Mouse (Mus musculus) E14TG2a.4 (cell line): ENCODE measurements around the gene Tldc2.

Experiments
- CTCF ChIP-seq: conservative IDR thresholded peaks from 2 replicates; pipeline ENCODE4 v1.5.1; 2014; ENCODE audit warnings: low read length
- POU5F1 ChIP-seq: IDR thresholded peaks from 2 replicates; pipeline ENCODE4 v1.6.1; 2014; ENCODE audit warnings: low read length, borderline replicate concordance

DNA sequence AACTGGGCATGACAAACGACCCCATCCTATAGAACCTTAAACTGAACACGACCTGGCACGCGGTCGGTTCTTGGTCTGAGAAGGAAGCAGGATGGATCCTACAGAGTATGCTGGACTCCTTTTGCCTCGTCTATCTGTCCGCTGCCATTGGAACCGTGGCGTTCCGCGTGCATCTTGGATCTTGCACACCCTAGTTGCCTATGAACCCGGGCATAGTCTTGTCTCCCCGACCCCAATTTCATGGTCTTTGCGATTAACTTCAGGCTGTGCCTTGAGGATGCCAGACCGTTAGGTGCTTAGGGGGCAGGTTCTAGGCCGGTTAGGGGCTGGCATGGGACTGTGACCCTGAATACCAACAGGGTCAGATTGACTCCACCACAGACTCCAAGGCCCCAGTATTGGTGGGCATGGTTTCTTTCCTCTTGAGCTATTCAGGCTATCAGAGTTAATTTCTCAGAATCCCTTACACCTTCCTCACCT is 7.1 kb upstream of the Tldc2 start:
- TF ChIP-seq CTCF (no peak), POU5F1 (no peak)
